Mouse (Mus musculus): ENCODE data around the gene Aurka.

- TF ChIP-seq CTCF (IDR thresholded peaks at IDR 0.05; ENCODE audit: control insufficient read depth, insufficient read depth, low read length) (0 out of 2 replicates have a peak, but pooled peaks have one; percentile 5), POLR2A (IDR thresholded peaks at IDR 0.05; ENCODE audit: borderline replicate concordance, control insufficient read depth, low read depth, low read length) (no peak)
These were observed 30.9 kb upstream of the Aurka start for GRCm38 (mm10) chr2:172401116-172401825.
